Mouse (Mus musculus) liver, embryonic 14.5 days (tissue): ENCODE results near the gene Gpr1.

Experiments used
- CTCF ChIP-seq: IDR thresholded peaks from 2 replicates; pipeline ENCODE4 v1.5.1; 2016; ENCODE audit warnings: antibody characterized with exemption, low read depth, control low read depth
- EP300 ChIP-seq: IDR thresholded peaks from 2 replicates; pipeline ENCODE4 v1.6.1; 2016; ENCODE audit warnings: antibody characterized with exemption, low read depth

DNA sequence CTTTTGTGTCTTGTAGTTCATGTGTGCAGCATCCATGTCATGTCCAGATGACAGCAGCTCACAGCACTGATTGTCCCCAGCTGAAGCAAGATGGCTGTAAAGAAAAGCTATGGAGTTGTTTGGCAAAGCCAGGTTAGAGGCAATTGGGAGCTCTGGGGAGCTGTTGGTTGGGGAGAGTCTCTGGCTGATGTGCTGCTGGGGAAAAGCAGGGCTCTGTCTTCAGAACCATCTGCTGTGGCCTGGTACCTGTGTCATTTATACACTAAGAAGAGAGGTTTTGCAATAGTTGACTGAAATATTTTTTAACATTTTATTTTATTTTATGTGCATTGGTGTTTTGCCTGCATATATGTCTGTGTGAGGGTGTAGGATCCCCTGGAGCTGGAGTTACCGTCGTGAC is 44.2 kb upstream of the Gpr1 start:
- TF ChIP-seq CTCF (no peak), EP300 (no peak)
